Mouse (Mus musculus) intestine, postnatal 0 days (tissue): ENCODE data around the gene Kcnj8. TPM values are rescaled to one million over a fixed set of nuclear protein-coding genes. Genes with fewer than 3 reads are reported as not detected.

ENCODE experiments used
- ATAC-seq: fragments of 200-750 bp; cut with Nextera tagmentation; 2 replicates; pipeline ENCODE4 v1.8.0; 2017; ENCODE audit warnings: mild to moderate bottlenecking, moderate TSS enrichment, moderate library complexity
- H3K27ac ChIP-seq: fragments of 300-500 bp; sonication (generic); 2 replicates; pipeline ENCODE4 v1.5.1; 2014; ENCODE audit warnings: mild to moderate bottlenecking, low read depth, low read length, moderate library complexity
- H3K27me3 ChIP-seq: fragments of 300-500 bp; sonication (generic); replicated peaks from 2 replicates; pipeline ENCODE4 v1.6.1; 2014; ENCODE audit warnings: low read length, mixed read lengths; ENCODE audit not compliant: control insufficient read depth, insufficient read depth
- H3K36me3 ChIP-seq: fragments of 300-500 bp; sonication (generic); 2 replicates; pipeline ENCODE4 v1.6.1; 2014; ENCODE audit warnings: mild to moderate bottlenecking, moderate library complexity; ENCODE audit not compliant: control insufficient read depth, insufficient read depth
- H3K4me1 ChIP-seq: fragments of 300-500 bp; sonication (generic); replicated peaks from 2 replicates; pipeline ENCODE4 v1.6.1; 2014; ENCODE audit warnings: antibody characterized with exemption, low read length, mixed read lengths; ENCODE audit not compliant: control insufficient read depth, insufficient read depth
- H3K4me2 ChIP-seq: fragments of 300-500 bp; sonication (generic); replicated peaks from 2 replicates; pipeline ENCODE4 v1.6.1; 2014; ENCODE audit warnings: low read depth, mild to moderate bottlenecking, moderate library complexity
- H3K4me3 ChIP-seq: fragments of 300-500 bp; sonication (generic); 2 replicates; pipeline ENCODE4 v1.5.1; 2014; ENCODE audit warnings: low read depth, low read length
- H3K9ac ChIP-seq: fragments of 300-500 bp; sonication (generic); 2 replicates; pipeline ENCODE4 v1.6.1; 2014; ENCODE audit warnings: mild to moderate bottlenecking, low read depth, low read length
- H3K9me3 ChIP-seq: fragments of 300-500 bp; sonication (generic); 2 replicates; pipeline ENCODE4 v1.6.1; 2016; ENCODE audit warnings: mixed run types; ENCODE audit not compliant: control insufficient read depth
- CTCF ChIP-seq: sonication (generic); IDR thresholded peaks from 2 replicates; pipeline ENCODE4 v1.5.1; 2016; ENCODE audit warnings: low read depth, mild to moderate bottlenecking, control low read depth, antibody characterized with exemption, moderate library complexity
- WGBS: fragments of 180-500 bp; shearing (Covaris S2); extraction: QIAGEN DNeasy Blood & Tissue Kit; methylation state at CpG from one replicate; pipeline ENCODE4 v1.1.7; 2014; 5-methylcytosine and 5-hydroxymethylcytosine counted together
- polyA plus RNA-seq: library from polyadenylated mRNA; unstranded; fragments of >200 nt; fragmentation: Nextera tagmentation; extraction: Ambion mirVana; gene quantifications from 2 replicates; pipeline ENCODE4 v1.2.1, GENCODE M21; 2015

Kcnj8 gene
- polyA plus RNA-seq, 1 experiment from 2014 or later, result 28.7 TPM

DNA sequence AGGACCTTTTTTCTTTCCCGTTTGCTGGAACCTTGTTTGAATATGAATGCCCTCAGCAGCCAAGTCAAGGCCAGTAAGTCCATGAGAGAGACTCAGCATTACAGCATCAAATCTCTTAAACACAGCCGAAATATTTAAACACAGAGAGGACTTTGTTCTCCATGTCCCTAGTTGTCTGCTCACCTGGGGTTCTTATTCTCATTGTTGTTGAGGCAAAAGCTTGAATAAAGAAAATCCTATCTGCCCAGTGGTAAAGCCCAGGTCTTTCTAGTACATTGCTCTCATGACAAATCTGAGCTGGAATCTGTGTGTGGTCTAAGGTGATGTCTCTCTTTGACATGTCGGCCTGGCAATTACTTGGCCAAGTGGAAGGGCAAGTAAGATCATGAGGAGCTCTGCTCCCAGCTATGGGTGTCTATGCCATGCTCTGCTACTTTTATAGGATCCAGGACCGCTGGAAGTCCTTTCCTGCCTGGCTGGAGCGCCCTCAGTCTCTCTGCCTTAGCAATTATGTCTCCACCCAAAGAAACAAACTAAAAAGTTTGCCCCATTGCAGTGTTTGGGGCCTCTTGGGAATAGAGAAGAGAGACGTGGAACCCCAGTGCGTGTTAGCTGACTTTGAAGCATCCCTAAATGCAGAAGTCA is 2.6 kb downstream of the Kcnj8 start:
- no peaks in the 10 kb centered on the region for H3K4me1 ChIP-seq
- H3K9me3 ChIP-seq, result no peaks in the 10 kb centered on the region
- H3K36me3 ChIP-seq, result peaks cover 9% of the 10 kb centered on the region; the same call in 1 of the 2 replicates
- TF ChIP-seq CTCF, result no peak
- H3K9ac ChIP-seq, result no peak overlapping the region
- 42% methylated on average over 7 of the region's 7 CpGs for WGBS
- H3K27ac ChIP-seq, result no peak overlapping the region
- H3K27me3 ChIP-seq, result peaks cover 23% of the 10 kb centered on the region; the same call in 1 of the 2 replicates
- peak overlapping the region; percentile 32 for H3K4me2 ChIP-seq
- no peak for ATAC-seq
- H3K4me3 ChIP-seq, result peak overlapping the region; percentile 11; the same call in 1 of the 2 replicates

DNA sequence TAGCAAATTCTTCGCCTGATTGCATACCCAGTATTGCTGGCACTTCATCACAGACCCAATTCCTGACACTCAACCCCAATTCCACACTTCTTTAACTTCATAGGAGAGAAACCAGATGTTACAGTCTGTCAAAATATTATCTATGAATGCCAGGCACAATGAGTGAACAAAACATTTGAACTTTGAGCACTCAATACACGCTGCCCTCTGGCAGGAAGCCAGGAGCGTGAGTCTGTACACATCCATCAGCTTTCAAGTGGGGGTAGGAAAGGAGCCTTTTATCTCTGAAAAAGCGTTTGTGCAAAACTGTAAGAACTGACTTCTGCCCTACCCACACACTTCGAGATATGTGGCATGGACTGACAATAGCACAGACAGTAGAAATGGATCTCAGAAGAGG is 4.0 kb downstream of the Kcnj8 start:
- TF ChIP-seq CTCF, result no peak
- peaks cover 23% of the 10 kb centered on the region; the same call in 1 of the 2 replicates for H3K27me3 ChIP-seq
- H3K4me2 ChIP-seq, result peak overlapping the region; percentile 17
- H3K9me3 ChIP-seq, result no peaks in the 10 kb centered on the region
- 14% methylated on average over 5 of the region's 5 CpGs for WGBS
- ATAC-seq, result no peak
- H3K36me3 ChIP-seq, result peaks cover 9% of the 10 kb centered on the region; the same call in 1 of the 2 replicates
- no peaks in the 10 kb centered on the region for H3K4me1 ChIP-seq
- H3K4me3 ChIP-seq, result no peak overlapping the region
- H3K27ac ChIP-seq, result no peak overlapping the region
- H3K9ac ChIP-seq, result no peak overlapping the region

DNA sequence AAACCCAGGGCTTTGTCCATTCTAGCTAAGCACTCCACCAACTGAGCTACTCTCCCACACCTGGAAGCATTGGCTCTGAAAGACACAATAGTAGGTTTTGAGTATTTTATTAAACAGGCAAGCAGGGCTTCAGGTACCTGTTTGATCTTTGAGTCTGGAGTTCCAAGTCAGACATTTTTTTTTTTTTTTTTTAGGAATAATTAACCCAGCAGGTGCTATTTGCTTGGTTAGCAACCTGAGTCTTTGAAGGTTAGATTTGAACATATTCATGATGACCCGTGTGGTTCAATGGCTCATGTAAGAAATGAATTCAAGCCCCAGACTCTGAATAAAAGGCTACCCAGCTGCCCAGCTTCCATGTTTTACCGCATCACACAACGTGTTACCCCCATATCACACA is 6.7 kb downstream of the Kcnj8 start:
- 86% methylated on average over 3 of the region's 3 CpGs for WGBS
- Histone ChIP-seq H3K36me3 (peaks cover 9% of the 10 kb centered on the region; the same call in 1 of the 2 replicates), H3K4me3 (no peak overlapping the region), H3K27me3 (0 out of 2 replicates have a peak, but pooled peaks cover 8% of the 10 kb centered on the region), H3K4me2 (no peak overlapping the region), H3K9me3 (no peaks in the 10 kb centered on the region), H3K4me1 (no peaks in the 10 kb centered on the region), H3K27ac (no peak overlapping the region), H3K9ac (no peak overlapping the region)
- no peak for ATAC-seq
- no peak for TF ChIP-seq CTCF

DNA sequence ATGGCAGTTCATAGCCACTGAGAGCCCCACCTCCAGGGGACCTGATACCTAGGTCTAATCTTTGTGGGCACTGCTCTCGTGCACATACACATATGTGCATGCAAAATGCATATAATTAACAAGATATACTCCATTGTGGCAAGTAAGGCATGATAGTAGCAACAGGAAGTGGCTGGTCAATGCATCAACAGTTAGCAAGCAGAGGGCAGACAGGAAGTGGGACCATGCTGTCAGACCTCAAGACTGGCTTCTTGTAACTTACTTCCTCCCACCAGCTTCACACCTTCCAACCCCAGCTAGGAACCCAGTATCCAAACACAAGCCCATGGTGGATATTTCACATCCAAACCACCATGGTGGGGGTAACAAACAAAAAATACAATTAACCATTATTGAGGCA is 10.3 kb downstream of the Kcnj8 start:
- Histone ChIP-seq H3K9ac (no peak overlapping the region), H3K36me3 (peaks cover 9% of the 10 kb centered on the region; the same call in 1 of the 2 replicates), H3K4me2 (no peak overlapping the region), H3K4me3 (no peak overlapping the region), H3K4me1 (no peaks in the 10 kb centered on the region), H3K27ac (no peak overlapping the region), H3K9me3 (no peaks in the 10 kb centered on the region), H3K27me3 (no peaks in the 10 kb centered on the region)
- ATAC-seq, result no peak
- 64% methylated on average over 1 of the region's 1 CpGs for WGBS
- TF ChIP-seq CTCF, result no peak

DNA sequence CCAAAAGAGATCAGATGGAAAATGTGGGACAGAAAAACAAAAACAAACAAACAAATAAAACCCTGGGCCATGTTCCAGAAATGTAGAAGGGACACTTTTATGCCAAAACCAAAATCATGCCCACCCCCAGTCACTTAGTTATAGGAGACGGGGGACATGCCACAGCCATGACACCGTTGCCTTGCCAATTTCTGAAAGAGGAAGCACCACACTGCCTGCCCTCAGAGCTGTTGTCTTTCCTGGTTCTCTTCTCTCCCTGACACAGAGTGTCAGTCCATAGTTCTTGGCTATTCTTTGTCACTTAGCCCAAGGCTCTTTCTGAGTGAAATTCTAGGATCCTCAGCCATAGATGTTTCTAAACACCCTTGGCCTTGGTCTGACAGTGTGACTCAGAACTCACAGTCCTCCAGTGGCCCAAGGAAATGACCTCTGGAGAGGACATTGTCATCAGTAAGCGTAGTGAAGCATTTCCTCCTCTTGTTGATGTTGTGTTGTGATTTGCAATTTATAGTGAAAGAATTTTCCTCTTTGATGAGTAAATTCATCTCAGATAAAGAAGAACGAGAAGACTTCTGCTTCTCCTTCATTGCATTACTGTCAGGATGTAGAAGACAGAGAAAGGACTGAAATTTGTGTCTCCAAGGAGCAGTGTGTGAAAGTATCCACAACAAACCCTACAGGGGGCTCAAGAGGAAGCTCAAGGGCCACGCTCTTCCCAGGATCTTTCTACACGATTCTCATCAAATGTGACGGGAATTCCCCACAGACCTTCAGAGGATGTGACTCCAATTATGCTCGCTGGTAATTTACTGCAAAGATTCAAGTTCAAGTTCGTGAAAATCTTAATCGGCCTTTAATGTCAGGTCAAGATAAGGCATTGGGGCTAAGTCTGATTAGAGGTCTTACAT is 12.4 kb downstream of the Kcnj8 start:
- no peak for TF ChIP-seq CTCF
- no peak overlapping the region for H3K27ac ChIP-seq
- H3K4me3 ChIP-seq, result no peak overlapping the region
- 77% methylated on average over 10 of the region's 10 CpGs for WGBS
- no peaks in the 10 kb centered on the region for H3K9me3 ChIP-seq
- no peak overlapping the region for H3K9ac ChIP-seq
- H3K36me3 ChIP-seq, result no peaks in the 10 kb centered on the region
- H3K27me3 ChIP-seq, result no peaks in the 10 kb centered on the region
- H3K4me2 ChIP-seq, result no peak overlapping the region
- ATAC-seq, result no peak
- H3K4me1 ChIP-seq, result no peaks in the 10 kb centered on the region

DNA sequence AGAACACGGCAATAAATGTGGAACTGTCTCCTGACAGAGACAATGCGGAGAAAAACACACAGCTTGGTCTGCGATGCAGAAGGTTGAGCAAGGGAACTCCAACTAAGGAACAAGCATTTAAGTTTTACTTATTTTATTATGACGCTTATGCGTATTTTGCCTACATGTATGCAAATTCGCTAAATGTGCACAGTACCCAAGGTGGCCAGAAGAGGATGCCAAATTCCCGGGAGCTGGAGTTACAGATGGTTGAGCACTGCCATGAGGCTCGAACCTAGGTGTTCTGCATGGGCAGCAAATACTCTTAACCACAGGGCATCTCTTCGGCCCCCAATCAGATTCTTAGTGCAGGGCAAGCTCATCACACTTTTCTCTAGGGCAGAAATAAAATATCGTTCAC is 13.3 kb downstream of the Kcnj8 start:
- Histone ChIP-seq H3K9ac (no peak overlapping the region), H3K9me3 (no peaks in the 10 kb centered on the region), H3K27ac (no peak overlapping the region), H3K4me2 (no peak overlapping the region), H3K4me3 (no peak overlapping the region), H3K36me3 (no peaks in the 10 kb centered on the region), H3K4me1 (no peaks in the 10 kb centered on the region), H3K27me3 (no peaks in the 10 kb centered on the region)
- ATAC-seq, result no peak
- 84% methylated on average over 10 of the region's 10 CpGs for WGBS
- TF ChIP-seq CTCF, result peak; percentile 63
